Mouse (Mus musculus): ENCODE measurements around the gene Atxn1. TPM values are rescaled to one million over a fixed set of nuclear protein-coding genes. Genes with fewer than 3 reads are reported as not detected.
A peak's percentile ranks its signal among the peaks of the same experiment; 100 is the strongest.

Gene Atxn1
- polyA plus RNA-seq, 1 experiment from 2014 or later = 1.7 TPM

DNA sequence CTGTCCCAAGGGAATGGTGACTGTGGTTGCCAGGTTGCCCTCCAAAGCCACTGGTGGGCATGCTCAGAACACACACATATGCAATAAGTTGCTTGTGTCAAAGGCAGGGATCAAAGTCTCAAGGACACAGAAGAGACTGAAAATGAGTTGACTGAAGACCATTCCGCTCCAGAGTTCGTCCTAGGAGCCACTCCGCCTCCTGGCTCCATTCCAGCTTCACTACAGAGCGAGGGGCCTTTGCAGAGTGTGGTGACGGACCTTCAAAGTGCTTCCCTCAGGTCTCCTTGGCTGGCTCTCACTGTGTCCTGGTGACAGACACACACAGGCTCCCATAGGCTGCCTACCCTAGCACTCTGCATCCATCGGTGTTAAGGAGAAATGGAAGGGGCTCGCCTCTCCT, 411.1 kb downstream of the Atxn1 start:
- 83% methylated on average over 7 of the region's 7 CpGs for WGBS (ENCODE audit: insufficient replicate concordance)
- ATAC-seq = no peak
- Histone ChIP-seq H3K4me1 (peaks cover 27% of the 10 kb centered on the region), H3K9me3 (replicated peaks) (no peaks in the 10 kb centered on the region), H3K27ac (peak overlapping the region; percentile 20; the same call in 1 of the 2 replicates), H3K27me3 (replicated peaks) (no peaks in the 10 kb centered on the region), H3K36me3 (peaks cover 31% of the 10 kb centered on the region), H3K9ac (no peak overlapping the region), H3K4me2 (no peak overlapping the region), H3K4me3 (no peak overlapping the region)

DNA sequence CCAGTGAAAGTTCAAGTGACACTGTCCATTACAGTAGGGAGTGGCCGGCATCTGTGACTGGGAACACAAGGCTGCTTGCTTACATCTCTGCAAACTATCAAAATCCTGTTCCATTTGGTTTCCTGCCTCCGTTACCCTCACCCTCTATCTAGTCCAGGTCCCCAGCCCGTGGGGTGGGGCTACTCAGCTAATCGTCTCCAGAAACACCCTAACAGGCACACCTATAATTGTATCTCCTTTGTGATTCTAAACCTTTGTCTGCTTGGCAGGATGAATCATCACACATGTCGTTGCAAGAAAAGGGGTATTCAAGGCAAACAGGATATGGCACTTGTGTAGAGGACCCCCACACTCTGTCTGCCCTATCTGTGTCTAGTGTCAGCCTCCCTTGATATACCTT, 417.3 kb downstream of the Atxn1 start:
- peak overlapping the region; percentile 95 for H3K27ac ChIP-seq
- peaks cover 85% of the 10 kb centered on the region for H3K36me3 ChIP-seq
- H3K9ac ChIP-seq = peak overlapping the region; percentile 73
- 24% methylated on average over 5 of the region's 5 CpGs for WGBS (ENCODE audit: insufficient replicate concordance)
- H3K4me2 ChIP-seq = peak overlapping the region; percentile 63
- H3K27me3 ChIP-seq (replicated peaks) = no peaks in the 10 kb centered on the region
- no peaks in the 10 kb centered on the region for H3K9me3 ChIP-seq (replicated peaks)
- H3K4me1 ChIP-seq = peaks cover 65% of the 10 kb centered on the region
- peak overlapping the region; percentile 40 for H3K4me3 ChIP-seq
- ATAC-seq = peak; percentile 25

DNA sequence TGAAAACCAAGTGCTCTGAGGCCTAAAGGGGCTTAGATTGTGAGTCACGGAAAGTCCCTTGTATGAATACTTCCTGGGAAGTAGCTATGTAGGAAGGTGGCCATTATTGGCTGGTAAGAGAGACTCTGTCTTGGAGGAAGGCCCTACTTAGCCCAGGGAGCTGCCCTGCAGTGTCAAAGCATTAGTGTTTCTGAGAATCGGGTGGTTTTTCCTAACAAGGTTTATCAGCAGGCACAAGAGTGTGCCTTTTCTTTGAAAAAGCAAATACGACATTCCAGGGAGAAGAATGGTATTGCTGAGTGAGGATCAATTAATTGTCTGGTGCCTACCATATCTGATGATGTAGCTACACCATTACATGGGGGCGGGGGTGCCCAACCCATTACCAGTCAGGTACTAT, 417.9 kb downstream of the Atxn1 start:
- no peaks in the 10 kb centered on the region for H3K9me3 ChIP-seq (replicated peaks)
- peak overlapping the region; percentile 63 for H3K4me2 ChIP-seq
- H3K36me3 ChIP-seq = peaks cover 91% of the 10 kb centered on the region
- H3K4me1 ChIP-seq = peaks cover 71% of the 10 kb centered on the region
- H3K4me3 ChIP-seq = peak overlapping the region; percentile 40
- H3K9ac ChIP-seq = peak overlapping the region; percentile 73
- H3K27ac ChIP-seq = peak overlapping the region; percentile 95
- peak; percentile 39 for ATAC-seq
- 30% methylated on average over 4 of the region's 4 CpGs for WGBS (ENCODE audit: insufficient replicate concordance)
- H3K27me3 ChIP-seq (replicated peaks) = no peaks in the 10 kb centered on the region

DNA sequence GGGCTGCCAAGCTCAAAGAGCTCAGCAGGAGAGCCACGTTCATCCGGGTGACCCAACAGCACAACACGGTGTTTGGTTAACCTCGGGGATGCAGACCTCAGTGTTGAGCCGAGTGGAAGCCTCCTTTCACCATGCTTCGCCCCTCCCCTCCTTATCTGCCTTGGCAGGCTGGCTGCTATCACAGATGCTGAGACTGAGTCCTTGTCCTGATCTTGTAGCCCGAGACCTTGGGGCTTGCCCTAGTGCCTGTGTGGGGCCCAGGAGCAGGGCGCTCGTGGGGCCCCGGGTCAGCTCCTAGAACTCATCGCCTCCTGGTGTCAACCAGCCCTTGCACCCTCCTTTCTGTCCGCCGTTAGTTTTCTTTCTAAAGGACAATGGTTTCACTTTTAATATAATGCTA, 418.8 kb downstream of the Atxn1 start:
- H3K4me2 ChIP-seq = peak overlapping the region; percentile 63
- H3K4me3 ChIP-seq = peak overlapping the region; percentile 40
- no peaks in the 10 kb centered on the region for H3K27me3 ChIP-seq (replicated peaks)
- H3K27ac ChIP-seq = peak overlapping the region; percentile 95
- peaks cover 71% of the 10 kb centered on the region for H3K4me1 ChIP-seq
- H3K9ac ChIP-seq = peak overlapping the region; percentile 73
- 16% methylated on average over 13 of the region's 13 CpGs for WGBS (ENCODE audit: insufficient replicate concordance)
- ATAC-seq = peak; percentile 97
- no peaks in the 10 kb centered on the region for H3K9me3 ChIP-seq (replicated peaks)
- H3K36me3 ChIP-seq = peaks cover 98% of the 10 kb centered on the region

DNA sequence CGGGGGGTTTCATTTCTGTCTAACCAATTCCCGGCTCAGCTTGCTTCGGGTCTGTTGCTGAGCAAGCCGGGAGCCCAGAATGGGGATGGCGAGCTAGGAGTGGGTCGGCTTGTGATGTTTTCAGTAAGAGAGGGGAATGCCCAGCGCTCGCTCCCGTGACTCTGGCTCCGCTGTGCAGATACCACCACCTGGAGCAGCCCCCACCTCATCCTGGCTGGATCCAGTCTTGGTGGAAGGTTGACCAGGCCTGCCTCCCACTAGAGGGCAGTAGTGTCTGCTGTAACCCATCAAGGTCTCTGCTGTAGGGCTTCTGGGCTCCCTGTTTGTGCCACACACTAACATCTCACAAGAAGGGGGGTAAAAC, 425.6 kb downstream of the Atxn1 start:
- peaks cover 75% of the 10 kb centered on the region for H3K4me1 ChIP-seq
- H3K9me3 ChIP-seq (replicated peaks) = no peaks in the 10 kb centered on the region
- peak; percentile 56; the same call in 1 of the 2 replicates for ATAC-seq
- H3K36me3 ChIP-seq = peaks cover 98% of the 10 kb centered on the region
- peak overlapping the region; percentile 70 for H3K27ac ChIP-seq
- H3K27me3 ChIP-seq (replicated peaks) = no peaks in the 10 kb centered on the region
- H3K4me3 ChIP-seq = no peak overlapping the region
- H3K4me2 ChIP-seq = peak overlapping the region; percentile 37
- H3K9ac ChIP-seq = no peak overlapping the region
- WGBS (ENCODE audit: insufficient replicate concordance) = 27% methylated on average over 10 of the region's 10 CpGs

DNA sequence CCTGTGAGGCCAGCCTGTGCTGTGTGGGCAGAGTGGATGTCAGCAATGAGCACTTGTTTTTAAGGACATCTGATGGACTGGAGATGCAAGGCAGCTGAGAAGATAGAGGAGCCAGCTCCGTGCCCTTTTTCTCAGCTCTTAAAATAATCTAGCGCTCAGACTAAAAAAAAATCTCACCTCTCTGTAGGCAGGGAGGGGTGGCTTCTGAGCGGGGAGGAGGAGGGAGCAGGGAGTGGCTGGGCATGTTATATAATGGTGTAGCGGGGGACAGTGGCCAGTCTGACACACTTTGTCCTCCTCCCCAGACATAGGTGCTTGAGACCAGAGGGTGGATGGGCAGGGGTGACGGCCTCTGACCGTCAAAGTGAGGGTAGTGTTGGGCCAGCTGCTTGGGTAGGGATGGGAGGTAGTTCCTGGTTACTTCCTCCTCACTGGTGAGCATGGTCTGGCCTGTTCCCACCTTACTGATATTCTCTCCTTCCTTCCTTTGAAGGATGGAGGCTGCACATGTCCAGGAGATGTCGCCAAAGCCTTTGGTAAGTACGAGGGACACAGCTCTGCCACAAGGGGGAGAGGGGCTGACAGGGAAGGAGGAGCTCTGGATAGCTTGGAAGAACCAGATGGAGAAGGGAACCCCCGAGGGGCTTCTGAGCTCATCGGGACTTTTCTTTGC, 426.1 kb downstream of the Atxn1 start:
- H3K4me3 ChIP-seq = no peak overlapping the region
- H3K27ac ChIP-seq = peak overlapping the region; percentile 70
- H3K4me1 ChIP-seq = peaks cover 75% of the 10 kb centered on the region
- peaks cover 98% of the 10 kb centered on the region for H3K36me3 ChIP-seq
- H3K9ac ChIP-seq = 0 out of 2 replicates have a peak overlapping the region, but pooled peaks have one; percentile 10
- WGBS (ENCODE audit: insufficient replicate concordance) = 33% methylated on average over 10 of the region's 10 CpGs
- peak; percentile 65 for ATAC-seq
- no peaks in the 10 kb centered on the region for H3K27me3 ChIP-seq (replicated peaks)
- peak overlapping the region; percentile 37 for H3K4me2 ChIP-seq
- H3K9me3 ChIP-seq (replicated peaks) = no peaks in the 10 kb centered on the region

DNA sequence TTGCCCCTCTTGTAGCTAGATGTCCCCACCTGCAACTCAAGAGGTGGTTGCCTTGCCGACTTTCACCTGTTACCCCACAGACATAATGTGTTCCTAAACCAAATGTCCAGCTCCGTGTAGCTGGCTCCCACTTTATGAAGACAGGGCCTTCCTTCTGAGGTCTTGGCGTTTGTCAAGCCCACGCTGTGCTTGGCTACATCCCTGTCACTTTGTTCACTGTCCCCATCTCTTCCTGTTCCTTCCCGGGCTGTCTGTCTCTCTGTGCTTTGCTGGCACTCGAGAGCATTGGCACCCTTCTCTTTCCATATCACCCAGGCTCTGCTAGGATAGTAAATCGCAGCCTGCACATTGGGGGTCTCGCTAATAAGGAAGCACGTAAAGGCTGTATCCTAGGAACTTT, 426.7 kb downstream of the Atxn1 start:
- no peak for ATAC-seq
- peak overlapping the region; percentile 70 for H3K27ac ChIP-seq
- H3K36me3 ChIP-seq = peaks cover 98% of the 10 kb centered on the region
- H3K4me1 ChIP-seq = peaks cover 75% of the 10 kb centered on the region
- H3K4me3 ChIP-seq = no peak overlapping the region
- H3K27me3 ChIP-seq (replicated peaks) = no peaks in the 10 kb centered on the region
- 74% methylated on average over 9 of the region's 9 CpGs for WGBS (ENCODE audit: insufficient replicate concordance)
- no peaks in the 10 kb centered on the region for H3K9me3 ChIP-seq (replicated peaks)
- peak overlapping the region; percentile 10; the same call in 1 of the 2 replicates for H3K9ac ChIP-seq
- no peak overlapping the region for H3K4me2 ChIP-seq

DNA sequence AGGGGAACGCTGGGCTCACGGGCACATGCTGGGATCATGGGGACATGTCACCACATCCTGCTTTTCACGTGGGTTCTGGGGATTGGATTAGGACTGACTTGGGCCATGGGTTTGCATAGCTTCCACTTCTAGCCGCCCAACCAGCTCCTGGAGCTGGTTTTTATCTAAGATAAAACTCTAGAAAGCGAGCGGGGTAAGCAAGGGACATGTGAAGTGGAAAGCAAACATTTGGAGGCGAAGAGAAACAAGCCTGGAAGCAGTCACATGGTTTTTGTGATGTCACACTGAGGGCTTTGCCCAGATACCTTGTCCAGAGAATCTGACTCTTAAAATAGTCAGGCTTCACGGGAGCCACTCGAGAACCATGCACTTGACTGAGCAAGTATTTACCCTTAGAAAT, 427.7 kb downstream of the Atxn1 start:
- Histone ChIP-seq H3K4me2 (no peak overlapping the region), H3K36me3 (peaks cover 98% of the 10 kb centered on the region), H3K4me3 (no peak overlapping the region), H3K27me3 (replicated peaks) (no peaks in the 10 kb centered on the region), H3K9ac (no peak overlapping the region), H3K9me3 (replicated peaks) (no peaks in the 10 kb centered on the region), H3K27ac (peak overlapping the region; percentile 69), H3K4me1 (peaks cover 75% of the 10 kb centered on the region)
- 66% methylated on average over 9 of the region's 9 CpGs for WGBS (ENCODE audit: insufficient replicate concordance)
- ATAC-seq = no peak

DNA sequence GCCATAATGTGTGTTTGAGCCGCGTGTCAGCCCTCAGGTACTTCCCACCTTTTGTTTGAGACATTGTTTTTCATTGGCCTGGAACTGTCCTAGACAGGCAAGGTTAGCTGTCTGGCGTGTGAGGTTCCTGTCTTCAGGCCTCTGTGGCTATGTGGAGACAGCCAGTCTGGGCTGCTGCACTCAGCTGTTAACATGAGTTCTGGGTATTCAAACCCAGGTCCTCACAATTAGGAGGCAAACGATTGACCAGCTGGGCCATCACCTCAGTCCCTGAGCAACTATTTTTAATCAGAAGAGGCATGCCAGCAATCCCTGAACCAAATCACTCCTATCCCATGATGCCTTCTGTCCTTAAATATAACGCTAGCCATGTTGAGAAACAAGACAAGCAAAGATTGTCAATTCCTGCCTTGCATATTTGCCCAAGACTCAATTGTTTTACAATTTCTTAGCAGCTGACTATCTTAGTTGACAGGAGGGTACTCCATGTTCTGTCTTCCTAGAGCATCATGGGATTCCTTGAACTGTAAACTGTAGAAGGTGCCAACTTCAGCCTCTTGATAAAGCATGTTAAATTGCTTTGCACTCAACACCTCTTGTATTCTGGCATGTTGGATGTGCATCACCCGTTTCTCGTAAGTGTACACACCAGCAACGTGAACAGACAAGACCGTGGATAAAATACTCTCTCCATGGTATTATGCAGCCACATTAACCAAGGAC, 428.9 kb downstream of the Atxn1 start:
- Histone ChIP-seq H3K4me3 (no peak overlapping the region), H3K4me1 (peaks cover 85% of the 10 kb centered on the region), H3K4me2 (no peak overlapping the region), H3K27me3 (replicated peaks) (no peaks in the 10 kb centered on the region), H3K9me3 (replicated peaks) (no peaks in the 10 kb centered on the region), H3K36me3 (peaks cover 98% of the 10 kb centered on the region), H3K27ac (peak overlapping the region; percentile 46), H3K9ac (no peak overlapping the region)
- ATAC-seq = no peak
- WGBS (ENCODE audit: insufficient replicate concordance) = 89% methylated on average over 9 of the region's 9 CpGs

DNA sequence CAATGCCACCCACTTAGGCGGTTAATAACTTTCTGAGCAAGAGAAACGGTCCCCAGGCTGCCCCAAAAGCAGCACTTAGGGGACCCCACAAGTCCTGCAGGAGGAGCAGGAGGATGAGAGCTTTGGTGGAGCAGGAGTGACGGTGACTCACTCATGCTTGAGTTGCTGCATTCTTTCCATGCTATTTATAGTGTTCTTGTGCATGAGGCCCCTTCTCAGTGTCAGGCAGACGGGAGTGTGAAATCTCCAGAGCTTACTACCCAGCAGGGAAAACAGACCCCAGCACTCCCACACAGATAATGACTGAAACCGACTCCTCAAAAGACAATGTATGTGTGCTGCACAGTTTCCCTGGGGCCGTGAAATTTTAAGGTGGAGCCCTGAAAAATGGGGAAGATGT, 434.1 kb downstream of the Atxn1 start:
- 45% methylated on average over 6 of the region's 6 CpGs for WGBS (ENCODE audit: insufficient replicate concordance)

DNA sequence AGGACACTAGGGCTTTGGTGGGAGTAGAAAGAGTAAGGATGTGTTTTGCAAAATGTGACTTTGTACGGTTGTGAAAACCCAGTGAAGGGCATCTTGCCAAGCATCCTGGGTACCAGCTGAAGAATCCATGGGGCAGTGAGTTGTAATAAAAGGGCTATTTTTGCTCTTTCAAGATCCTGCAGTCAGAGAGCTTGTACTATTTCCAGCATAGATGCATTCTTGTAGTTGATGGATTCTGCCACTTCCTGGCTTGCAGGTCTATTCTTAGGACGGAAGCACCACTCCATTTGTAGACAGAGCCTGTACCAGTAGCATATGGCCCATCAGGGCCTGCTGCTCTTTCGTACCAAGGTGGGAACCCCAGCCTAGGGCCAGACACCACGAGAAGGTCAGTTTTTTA, 436.0 kb downstream of the Atxn1 start:
- no peak for ATAC-seq
- WGBS (ENCODE audit: insufficient replicate concordance) = 88% methylated on average over 4 of the region's 4 CpGs
- H3K4me2 ChIP-seq = no peak overlapping the region; the same call in 1 of the 2 replicates
- peak overlapping the region; percentile 98 for H3K27ac ChIP-seq
- H3K9me3 ChIP-seq (replicated peaks) = no peaks in the 10 kb centered on the region
- no peaks in the 10 kb centered on the region for H3K27me3 ChIP-seq (replicated peaks)
- peak overlapping the region; percentile 49 for H3K9ac ChIP-seq
- no peak overlapping the region for H3K4me3 ChIP-seq
- H3K4me1 ChIP-seq = peaks cover 99% of the 10 kb centered on the region
- peaks cover 86% of the 10 kb centered on the region for H3K36me3 ChIP-seq

More for the DNA sequence above, 434.1 kb downstream of the Atxn1 start:
- Histone ChIP-seq H3K4me3 (no peak overlapping the region), H3K4me1 (peaks cover 99% of the 10 kb centered on the region), H3K9me3 (replicated peaks) (no peaks in the 10 kb centered on the region), H3K4me2 (no peak overlapping the region), H3K9ac (peak overlapping the region; percentile 59), H3K36me3 (peaks cover 86% of the 10 kb centered on the region), H3K27ac (peak overlapping the region; percentile 98), H3K27me3 (replicated peaks) (no peaks in the 10 kb centered on the region)
- no peak for ATAC-seq

DNA sequence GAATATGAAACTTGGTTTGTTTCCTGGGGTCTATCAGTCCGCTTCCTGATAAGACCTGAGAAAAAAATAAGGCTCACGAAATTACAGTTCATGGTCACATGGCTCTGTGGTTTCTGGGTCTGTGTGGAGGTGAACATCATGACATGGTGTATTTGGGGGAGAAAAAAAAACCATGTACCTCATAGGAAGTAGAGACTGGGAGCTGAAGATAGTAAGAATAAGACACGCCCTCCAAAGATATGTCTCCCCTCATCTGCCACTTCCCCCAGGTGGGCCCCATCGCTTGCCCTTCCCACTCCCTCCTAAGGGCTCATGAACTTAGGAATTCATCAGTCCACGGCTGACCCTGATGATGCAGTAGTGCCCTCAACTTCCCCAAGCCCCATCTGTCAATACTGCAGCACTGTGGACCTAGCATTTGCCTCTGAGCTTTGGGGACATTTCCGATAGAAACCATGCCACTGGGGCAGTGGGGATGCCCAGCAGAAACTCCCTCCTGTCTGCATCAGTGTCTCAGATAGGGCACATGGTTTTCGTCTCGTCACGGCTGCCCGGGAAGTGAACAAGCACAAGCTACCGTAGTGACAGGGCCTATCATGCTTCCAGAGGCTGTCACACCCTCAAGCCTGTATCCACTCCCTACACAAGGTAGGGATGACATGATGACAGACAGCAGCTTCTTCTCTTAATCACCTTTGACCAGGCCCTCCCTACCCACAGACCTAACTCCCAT, 437.4 kb downstream of the Atxn1 start:
- peak overlapping the region; percentile 24 for H3K4me3 ChIP-seq
- peak; percentile 97 for ATAC-seq

More for the DNA sequence above, 437.4 kb downstream of the Atxn1 start:
- Histone ChIP-seq H3K27ac (peak overlapping the region; percentile 98), H3K27me3 (replicated peaks) (no peaks in the 10 kb centered on the region), H3K9me3 (replicated peaks) (no peaks in the 10 kb centered on the region), H3K36me3 (peaks cover 86% of the 10 kb centered on the region), H3K4me1 (peaks cover 99% of the 10 kb centered on the region), H3K9ac (peak overlapping the region; percentile 70), H3K4me2 (peak overlapping the region; percentile 66)
- WGBS (ENCODE audit: insufficient replicate concordance) = 13% methylated on average over 11 of the region's 11 CpGs
